Mouse (Mus musculus): Measurements from ENCODE around the gene Pgap3. TPM values are rescaled to one million over a fixed set of nuclear protein-coding genes. Genes with fewer than 3 reads are reported as not detected.

The Pgap3 gene
- polyA plus RNA-seq, 1 experiment = 8.5 TPM

- Histone ChIP-seq H3K9me3 (no peaks in the 10 kb centered on the region), H3K4me3 (replicated peaks) (no peak overlapping the region), H3K27me3 (replicated peaks) (peaks cover 62% of the 10 kb centered on the region), H3K4me1 (peaks cover 42% of the 10 kb centered on the region), H3K36me3 (replicated peaks; ENCODE audit: low read length) (no peaks in the 10 kb centered on the region)
- TF ChIP-seq GATA1 (IDR thresholded peaks at IDR 0.05; ENCODE audit: borderline replicate concordance, low read length) (no peak), FLI1 (IDR thresholded peaks at IDR 0.05; ENCODE audit: low read length) (no peak)
Measured at GRCm38 (mm10) chr11:98394301-98394700, 6.0 kb downstream of the Pgap3 start.

- H3K4me3 ChIP-seq (replicated peaks) = peak overlapping the region; percentile 79
- H3K9me3 ChIP-seq = no peaks in the 10 kb centered on the region
- TF ChIP-seq GATA1 (IDR thresholded peaks at IDR 0.05; ENCODE audit: borderline replicate concordance, low read length) (no peak), FLI1 (IDR thresholded peaks at IDR 0.05; ENCODE audit: low read length) (no peak)
- peaks cover 49% of the 10 kb centered on the region for H3K4me1 ChIP-seq
- H3K27me3 ChIP-seq (replicated peaks) = peaks cover 72% of the 10 kb centered on the region
- no peaks in the 10 kb centered on the region for H3K36me3 ChIP-seq (replicated peaks; ENCODE audit: low read length)
Measured at GRCm38 (mm10) chr11:98393317-98393716, 7.0 kb downstream of the Pgap3 start.

- peak overlapping the region; percentile 67 for H3K4me3 ChIP-seq (replicated peaks)
- no peaks in the 10 kb centered on the region for H3K36me3 ChIP-seq (replicated peaks; ENCODE audit: low read length)
- peaks cover 49% of the 10 kb centered on the region for H3K4me1 ChIP-seq
- no peaks in the 10 kb centered on the region for H3K9me3 ChIP-seq
- peaks cover 74% of the 10 kb centered on the region for H3K27me3 ChIP-seq (replicated peaks)
- TF ChIP-seq GATA1 (IDR thresholded peaks at IDR 0.05; ENCODE audit: borderline replicate concordance, low read length) (no peak), FLI1 (IDR thresholded peaks at IDR 0.05; ENCODE audit: low read length) (no peak)
Measured at GRCm38 (mm10) chr11:98392645-98393044, 7.6 kb downstream of the Pgap3 start.

GRCm38 (mm10) chr11:98392034-98392433, 8.3 kb downstream of the Pgap3 start:
- H3K27me3 ChIP-seq (replicated peaks) = peaks cover 81% of the 10 kb centered on the region
- H3K9me3 ChIP-seq = no peaks in the 10 kb centered on the region
- no peaks in the 10 kb centered on the region for H3K36me3 ChIP-seq (replicated peaks; ENCODE audit: low read length)
- H3K4me3 ChIP-seq (replicated peaks) = no peak overlapping the region
- no peak for TF ChIP-seq FLI1 (IDR thresholded peaks at IDR 0.05; ENCODE audit: low read length)
- peaks cover 49% of the 10 kb centered on the region for H3K4me1 ChIP-seq

GRCm38 (mm10) chr11:98390141-98390540, 10.1 kb downstream of the Pgap3 start:
- TF ChIP-seq GATA1 (IDR thresholded peaks at IDR 0.05; ENCODE audit: borderline replicate concordance, low read length) = no peak
- no peak for TF ChIP-seq FLI1 (IDR thresholded peaks at IDR 0.05; ENCODE audit: low read length)
- Histone ChIP-seq H3K4me3 (replicated peaks) (no peak overlapping the region), H3K27me3 (replicated peaks) (peaks cover 94% of the 10 kb centered on the region)

GRCm38 (mm10) chr11:98389221-98389780, 11.0 kb downstream of the Pgap3 start:
- Histone ChIP-seq H3K27me3 (replicated peaks) (peaks cover 95% of the 10 kb centered on the region), H3K4me1 (peaks cover 43% of the 10 kb centered on the region), H3K4me3 (replicated peaks) (no peak overlapping the region), H3K36me3 (replicated peaks; ENCODE audit: low read length) (no peaks in the 10 kb centered on the region), H3K9me3 (no peaks in the 10 kb centered on the region)
- TF ChIP-seq FLI1 (IDR thresholded peaks at IDR 0.05; ENCODE audit: low read length) = no peak
- TF ChIP-seq GATA1 (IDR thresholded peaks at IDR 0.05; ENCODE audit: borderline replicate concordance, low read length) = no peak

More at GRCm38 (mm10) chr11:98390141-98390540, 10.1 kb downstream of the Pgap3 start:
- H3K9me3 ChIP-seq = no peaks in the 10 kb centered on the region
- no peaks in the 10 kb centered on the region for H3K36me3 ChIP-seq (replicated peaks; ENCODE audit: low read length)
- H3K4me1 ChIP-seq = peaks cover 51% of the 10 kb centered on the region

- Histone ChIP-seq H3K36me3 (replicated peaks; ENCODE audit: low read length) (peaks cover 3% of the 10 kb centered on the region), H3K4me3 (replicated peaks) (no peak overlapping the region), H3K27me3 (replicated peaks) (peaks cover 95% of the 10 kb centered on the region), H3K9me3 (no peaks in the 10 kb centered on the region), H3K4me1 (peaks cover 33% of the 10 kb centered on the region)
- TF ChIP-seq GATA1 (IDR thresholded peaks at IDR 0.05; ENCODE audit: borderline replicate concordance, low read length) = no peak
- TF ChIP-seq FLI1 (IDR thresholded peaks at IDR 0.05; ENCODE audit: low read length) = no peak
Measured at GRCm38 (mm10) chr11:98388282-98388681, 12.0 kb downstream of the Pgap3 start.

- TF ChIP-seq FLI1 (IDR thresholded peaks at IDR 0.05; ENCODE audit: low read length) (no peak), GATA1 (IDR thresholded peaks at IDR 0.05; ENCODE audit: borderline replicate concordance, low read length) (no peak)
- H3K27me3 ChIP-seq (replicated peaks) = peaks cover 90% of the 10 kb centered on the region
Measured at GRCm38 (mm10) chr11:98387056-98387577, 13.2 kb downstream of the Pgap3 start.

GRCm38 (mm10) chr11:98386596-98386995, 13.7 kb downstream of the Pgap3 start:
- no peaks in the 10 kb centered on the region for H3K9me3 ChIP-seq
- peak overlapping the region; percentile 33 for H3K4me3 ChIP-seq (replicated peaks)
- H3K27me3 ChIP-seq (replicated peaks) = peaks cover 84% of the 10 kb centered on the region
- peaks cover 16% of the 10 kb centered on the region for H3K4me1 ChIP-seq
- TF ChIP-seq GATA1 (IDR thresholded peaks at IDR 0.05; ENCODE audit: borderline replicate concordance, low read length) = no peak
- TF ChIP-seq FLI1 (IDR thresholded peaks at IDR 0.05; ENCODE audit: low read length) = no peak
- H3K36me3 ChIP-seq (replicated peaks; ENCODE audit: low read length) = peaks cover 6% of the 10 kb centered on the region

More at GRCm38 (mm10) chr11:98387056-98387577, 13.2 kb downstream of the Pgap3 start:
- Histone ChIP-seq H3K9me3 (no peaks in the 10 kb centered on the region), H3K4me3 (replicated peaks) (no peak overlapping the region), H3K4me1 (peaks cover 21% of the 10 kb centered on the region), H3K36me3 (replicated peaks; ENCODE audit: low read length) (peaks cover 3% of the 10 kb centered on the region)

GRCm38 (mm10) chr11:98385638-98386585, 14.4 kb downstream of the Pgap3 start, which contains the start of gene Pnmt:
Pnmt (plus strand) TSS chr11:98386450.
- TF ChIP-seq GATA1 (IDR thresholded peaks at IDR 0.05; ENCODE audit: borderline replicate concordance, low read length) = no peak
- no peak for TF ChIP-seq FLI1 (IDR thresholded peaks at IDR 0.05; ENCODE audit: low read length)
- peaks cover 78% of the 10 kb centered on the region for H3K27me3 ChIP-seq (replicated peaks)
- H3K4me3 ChIP-seq (replicated peaks) = peak within 1 kb of the TSS; percentile 33
- H3K9me3 ChIP-seq = no peaks in the 10 kb centered on the region
- peaks cover 10% of the 10 kb centered on the region for H3K36me3 ChIP-seq (replicated peaks; ENCODE audit: low read length)
- peaks cover 13% of the 10 kb centered on the region for H3K4me1 ChIP-seq
